Mouse (Mus musculus): ENCODE results near the gene Nfix. TPM values are rescaled to one million over a fixed set of nuclear protein-coding genes. Genes with fewer than 3 reads are reported as not detected.
"Not testable (repeated sequence)": the region's sequence is repeated elsewhere in the genome, so short reads cannot be mapped to it uniquely, and the experiment has no call there.

Nfix gene
- polyA plus RNA-seq, 1 experiment from 2014 or later = 28.7 TPM

DNA sequence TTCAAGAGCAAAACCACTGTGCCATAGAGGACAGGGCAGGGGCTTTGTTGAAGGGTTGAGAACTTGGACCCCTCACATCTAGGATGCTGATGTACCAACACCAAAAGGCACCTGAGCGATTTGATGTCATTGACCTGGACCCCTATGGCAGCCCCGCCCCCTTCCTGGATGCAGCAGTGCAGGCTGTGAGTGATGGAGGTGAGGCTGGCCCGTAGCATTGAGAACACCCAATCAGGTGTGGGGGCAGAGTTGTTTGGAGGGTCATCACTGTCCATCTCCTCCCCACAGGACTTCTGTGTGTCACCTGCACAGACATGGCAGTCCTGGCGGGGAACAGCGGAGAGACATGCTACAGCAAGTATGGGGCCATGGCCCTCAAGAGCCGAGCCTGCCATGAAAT, 105.0 kb downstream of the Nfix start:
- no peaks in the 10 kb centered on the region for H3K9me3 ChIP-seq
- peaks cover 51% of the 10 kb centered on the region for H3K36me3 ChIP-seq
- no peaks in the 10 kb centered on the region for H3K27me3 ChIP-seq (replicated peaks)
- H3K27ac ChIP-seq = no peak overlapping the region
- H3K4me2 ChIP-seq = no peak overlapping the region
- peaks cover 8% of the 10 kb centered on the region; the same call in 1 of the 2 replicates for H3K4me1 ChIP-seq
- WGBS = 82% methylated on average over 6 of the region's 6 CpGs
- H3K4me3 ChIP-seq (replicated peaks) = no peak overlapping the region
- no peak overlapping the region for H3K9ac ChIP-seq
- ATAC-seq (ENCODE audit: insufficient read depth, low FRiP score, low read depth) = no peak

DNA sequence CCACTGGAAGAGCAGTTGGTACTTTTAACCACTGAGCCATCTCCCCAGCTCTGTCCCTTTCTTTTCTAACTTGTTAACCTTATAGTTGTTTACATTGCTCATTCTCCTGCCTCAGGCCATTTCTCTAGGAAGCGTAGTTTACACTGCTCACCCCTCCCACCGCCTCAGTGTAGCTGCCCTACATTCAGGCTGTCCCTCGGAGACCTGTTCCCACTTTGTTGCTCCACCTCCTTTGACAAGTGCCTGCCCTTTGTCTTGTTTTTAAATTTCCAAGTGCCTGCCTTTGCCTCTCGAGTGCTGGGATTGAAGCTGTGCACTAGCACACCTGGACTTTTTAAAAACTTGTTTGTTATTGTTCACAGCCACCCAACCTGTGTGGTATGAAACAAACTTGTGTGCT, 106.8 kb downstream of the Nfix start:
- Histone ChIP-seq H3K4me3 (replicated peaks) (no peak overlapping the region), H3K4me2 (no peak overlapping the region), H3K27me3 (replicated peaks) (no peaks in the 10 kb centered on the region), H3K9ac (no peak overlapping the region), H3K9me3 (no peaks in the 10 kb centered on the region), H3K4me1 (peaks cover 19% of the 10 kb centered on the region), H3K36me3 (peaks cover 40% of the 10 kb centered on the region), H3K27ac (no peak overlapping the region)
- WGBS = 63% methylated on average over 4 of the region's 4 CpGs
- ATAC-seq (ENCODE audit: insufficient read depth, low FRiP score, low read depth) = no peak

DNA sequence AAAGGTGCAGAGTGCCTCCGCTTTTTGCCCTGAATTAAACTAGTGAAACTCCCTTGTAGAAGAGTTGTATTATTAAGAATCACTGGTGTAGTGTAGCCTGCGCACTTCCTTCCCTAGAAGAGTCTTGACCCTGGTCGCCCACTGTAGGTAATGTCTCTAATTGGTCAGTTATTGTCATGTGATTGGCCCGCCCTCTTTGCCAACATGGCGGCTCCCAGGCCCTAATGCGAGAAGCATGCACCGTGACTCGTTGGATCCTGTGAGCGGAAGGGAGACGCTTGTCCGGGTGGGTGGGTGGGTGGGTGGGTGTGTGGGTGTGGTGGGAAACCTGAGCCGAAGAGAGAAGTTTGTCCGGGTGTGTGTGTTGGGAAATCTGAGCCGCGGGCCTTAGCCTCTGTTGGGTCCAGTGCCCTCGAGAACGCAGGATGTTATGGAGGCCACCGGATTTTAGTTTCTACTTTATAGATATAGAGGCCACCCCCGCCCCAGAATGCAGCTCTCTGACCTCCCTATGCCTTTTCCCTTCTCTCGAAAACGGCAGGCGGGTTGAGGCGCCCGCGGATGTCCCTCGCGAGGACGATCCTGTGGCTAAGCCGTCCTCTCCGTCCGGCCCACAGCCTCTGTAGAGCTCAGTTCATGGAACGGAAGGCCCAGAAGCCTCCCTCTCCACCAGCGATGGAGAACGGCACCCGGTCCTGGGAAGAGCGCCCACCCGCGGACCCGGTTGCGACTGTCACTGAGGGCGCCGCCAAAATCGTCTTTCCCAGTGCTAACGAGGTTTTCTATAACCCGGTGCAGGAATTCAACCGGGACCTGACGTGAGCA, 110.8 kb downstream of the Nfix start:
- under 1% methylated on average over 46 of the region's 47 CpGs for WGBS
- Histone ChIP-seq H3K27me3 (replicated peaks) (no peaks in the 10 kb centered on the region), H3K27ac (peak overlapping the region; percentile 68), H3K36me3 (peaks cover 18% of the 10 kb centered on the region; the same call in 1 of the 2 replicates), H3K9me3 (no peaks in the 10 kb centered on the region), H3K4me2 (peak overlapping the region; percentile 88), H3K9ac (peak overlapping the region; percentile 80), H3K4me3 (replicated peaks) (peak overlapping the region; percentile 92), H3K4me1 (peaks cover 40% of the 10 kb centered on the region)
- peak; percentile 86 for ATAC-seq (ENCODE audit: insufficient read depth, low FRiP score, low read depth)

DNA sequence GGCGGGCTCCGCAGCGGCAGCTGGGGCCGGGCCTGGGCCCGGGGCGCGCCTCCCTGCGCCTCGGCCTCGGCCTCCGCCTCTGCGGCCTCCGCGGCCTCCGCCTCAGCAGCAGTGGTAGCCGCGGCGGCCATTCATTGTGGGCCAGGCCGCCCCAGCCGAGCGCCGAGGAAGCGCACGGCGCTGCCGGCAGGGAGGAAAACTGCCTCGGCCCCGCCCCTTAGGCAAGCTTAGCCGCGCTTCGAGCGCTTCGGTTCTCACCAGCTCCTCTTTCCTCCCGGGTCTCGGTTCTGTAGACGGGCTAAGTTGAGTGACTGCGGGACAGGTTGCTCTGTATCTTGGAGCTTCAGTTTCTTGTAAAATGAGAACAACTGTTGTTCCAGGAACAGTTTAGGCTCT, 112.4 kb downstream of the Nfix start, which contains the start of gene Nacc1:
TSS of gene Nacc1 (minus strand) at position 158 of the 396 bp plus-strand sequence.
- Histone ChIP-seq H3K4me3 (replicated peaks) (peak within 1 kb of the TSS; percentile 100), H3K4me1 (peaks cover 40% of the 10 kb centered on the region), H3K4me2 (peak within 1 kb of the TSS; percentile 81), H3K9me3 (no peaks in the 10 kb centered on the region), H3K27ac (peak within 1 kb of the TSS; percentile 94), H3K27me3 (replicated peaks) (no peaks in the 10 kb centered on the region), H3K36me3 (peaks cover 12% of the 10 kb centered on the region; the same call in 1 of the 2 replicates), H3K9ac (peak within 1 kb of the TSS; percentile 100)
- under 1% methylated on average over 24 of the region's 37 CpGs for WGBS
- ATAC-seq (ENCODE audit: insufficient read depth, low FRiP score, low read depth) = peak; percentile 85

DNA sequence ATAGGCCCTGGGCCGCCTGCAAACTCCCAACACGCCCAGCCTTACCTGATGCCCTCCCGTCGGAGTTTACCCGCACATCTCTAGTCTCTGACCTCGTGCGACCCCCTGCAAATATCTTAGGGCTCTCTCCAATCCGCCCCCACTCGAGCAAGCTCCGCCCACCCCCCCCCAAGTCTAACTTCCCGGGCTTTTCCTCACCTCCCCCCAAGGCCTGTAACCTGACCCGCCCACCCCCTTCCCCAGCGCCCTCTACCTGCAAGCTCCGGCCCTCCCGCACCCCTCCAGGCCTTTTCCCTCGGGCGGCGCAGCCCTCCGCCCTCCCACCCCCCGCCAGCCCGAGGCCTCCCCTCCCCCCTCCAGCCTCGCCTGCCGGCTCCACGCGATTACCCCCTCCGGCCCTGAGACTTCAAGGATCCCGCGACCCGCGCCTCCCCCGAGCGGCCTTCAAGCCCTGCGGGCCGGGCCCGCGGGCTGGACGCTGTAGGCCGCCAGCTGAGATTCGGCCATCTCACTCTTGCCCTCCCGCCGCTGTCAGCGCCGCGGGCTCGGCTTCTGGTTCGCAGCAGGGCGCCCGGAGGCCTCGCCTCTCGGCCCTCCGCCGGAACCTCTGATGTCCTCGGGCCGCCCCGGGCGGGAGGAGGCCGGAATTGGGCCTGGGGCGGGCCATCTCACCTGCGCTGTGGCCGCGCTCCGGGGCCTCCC, 113.0 kb downstream of the Nfix start:
- Histone ChIP-seq H3K4me1 (peaks cover 40% of the 10 kb centered on the region), H3K36me3 (0 out of 2 replicates have a peak, but pooled peaks cover 14% of the 10 kb centered on the region), H3K4me2 (peak overlapping the region; percentile 81), H3K27ac (peak overlapping the region; percentile 94), H3K9ac (peak overlapping the region; percentile 100), H3K4me3 (replicated peaks) (peak overlapping the region; percentile 100), H3K27me3 (replicated peaks) (no peaks in the 10 kb centered on the region), H3K9me3 (no peaks in the 10 kb centered on the region)
- under 1% methylated on average over 57 of the region's 62 CpGs for WGBS
- ATAC-seq (ENCODE audit: insufficient read depth, low FRiP score, low read depth) = peak; percentile 24

DNA sequence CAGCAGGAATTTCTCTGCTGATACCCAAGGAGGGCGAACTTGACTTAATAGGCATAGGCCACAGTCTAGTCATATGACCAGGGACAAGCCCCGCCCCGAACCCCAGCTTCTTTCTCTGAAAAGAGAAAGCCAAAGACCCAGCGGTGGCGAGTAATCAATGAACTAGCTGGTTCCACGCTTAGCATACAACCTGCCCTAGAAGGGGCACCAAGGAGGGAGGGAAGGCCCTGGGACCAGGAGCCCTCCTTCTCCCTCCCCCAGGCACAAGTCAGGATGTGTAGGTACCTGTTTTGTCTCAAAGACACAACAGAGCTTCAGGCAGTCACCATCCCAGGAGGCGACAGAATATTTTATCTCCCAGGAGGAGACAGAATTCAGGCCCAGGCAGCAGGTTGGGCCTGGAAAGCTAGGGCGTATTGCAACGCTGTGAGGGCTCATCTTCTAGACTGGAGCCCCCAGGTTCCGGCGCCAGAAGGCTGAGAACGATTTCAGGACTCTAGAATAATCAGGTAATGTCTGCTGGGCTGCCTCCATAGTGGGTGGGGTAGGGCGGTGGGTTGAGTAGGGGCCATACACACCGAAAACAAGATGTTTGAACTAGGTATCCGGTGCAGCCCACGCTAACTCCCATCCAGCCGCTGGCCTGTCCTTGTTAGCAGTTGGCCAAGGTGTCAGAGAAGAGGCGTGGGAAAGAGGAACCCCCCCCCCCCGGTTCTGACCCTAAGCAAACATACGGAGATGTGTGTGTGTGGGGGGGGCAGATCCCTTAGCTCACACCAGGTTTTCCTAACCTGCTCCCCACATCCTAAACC, 113.7 kb downstream of the Nfix start, which contains the start of gene Trmt1:
TSS of gene Trmt1 (plus strand) at position 117 of the 812 bp plus-strand sequence.
- Histone ChIP-seq H3K4me3 (replicated peaks) (peak within 1 kb of the TSS; percentile 100), H3K4me2 (peak within 1 kb of the TSS; percentile 81), H3K9me3 (no peaks in the 10 kb centered on the region), H3K27ac (peak within 1 kb of the TSS; percentile 94), H3K27me3 (replicated peaks) (no peaks in the 10 kb centered on the region), H3K4me1 (peaks cover 40% of the 10 kb centered on the region), H3K36me3 (0 out of 2 replicates have a peak, but pooled peaks cover 13% of the 10 kb centered on the region), H3K9ac (peak within 1 kb of the TSS; percentile 100)
- WGBS = 7% methylated on average over 20 of the region's 20 CpGs
- no peak; the same call in 1 of the 2 replicates for ATAC-seq (ENCODE audit: insufficient read depth, low FRiP score, low read depth)

DNA sequence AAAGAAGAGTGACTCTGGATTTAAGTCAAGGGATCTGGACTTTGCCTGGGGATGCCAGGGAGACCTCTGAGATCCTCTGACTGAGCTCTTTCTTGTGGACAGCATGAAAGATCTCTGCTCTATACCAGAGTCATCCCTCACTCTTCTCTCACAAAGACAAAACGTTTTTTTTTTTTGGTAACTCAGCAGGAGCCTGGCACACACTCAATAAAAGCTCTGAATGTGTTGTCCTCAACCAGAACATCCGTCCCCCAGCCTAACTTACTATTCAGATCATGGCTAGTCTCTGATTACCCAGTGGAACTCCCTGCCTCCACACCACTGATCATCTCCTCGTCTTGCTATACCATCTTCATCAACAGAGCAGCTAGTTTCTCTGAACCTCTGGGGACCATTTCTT, 115.6 kb downstream of the Nfix start:
- Histone ChIP-seq H3K36me3 (0 out of 2 replicates have a peak, but pooled peaks cover 9% of the 10 kb centered on the region), H3K9ac (no peak overlapping the region), H3K27ac (no peak overlapping the region), H3K27me3 (replicated peaks) (no peaks in the 10 kb centered on the region), H3K4me3 (replicated peaks) (no peak overlapping the region), H3K4me1 (peaks cover 27% of the 10 kb centered on the region), H3K9me3 (no peaks in the 10 kb centered on the region), H3K4me2 (no peak overlapping the region)
- no peak for ATAC-seq (ENCODE audit: insufficient read depth, low FRiP score, low read depth)
- 58% methylated on average over 3 of the region's 3 CpGs for WGBS

DNA sequence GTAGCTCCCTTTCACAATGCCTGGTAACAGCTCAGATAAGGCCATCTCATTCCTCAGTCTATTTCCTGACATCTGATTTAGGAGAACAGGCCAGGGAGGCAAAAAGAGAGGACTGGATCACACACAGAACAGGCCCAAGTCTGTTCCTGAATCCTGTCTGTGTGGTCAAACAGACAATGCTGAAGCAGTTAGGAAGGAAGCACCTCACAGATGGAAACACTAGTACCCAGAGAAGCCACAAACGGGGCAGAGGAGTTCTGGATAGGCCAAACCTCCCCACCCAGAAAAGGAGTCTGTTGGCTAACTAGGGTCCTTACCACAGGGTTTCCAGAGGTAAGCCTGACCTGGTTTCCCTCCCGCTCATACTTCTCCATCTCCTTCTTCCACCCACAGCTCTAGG, 117.9 kb downstream of the Nfix start:
- no peak overlapping the region for H3K9ac ChIP-seq
- H3K4me3 ChIP-seq (replicated peaks) = no peak overlapping the region
- no peaks in the 10 kb centered on the region for H3K27me3 ChIP-seq (replicated peaks)
- H3K9me3 ChIP-seq = no peaks in the 10 kb centered on the region
- H3K36me3 ChIP-seq = 0 out of 2 replicates have a peak, but pooled peaks cover 9% of the 10 kb centered on the region
- ATAC-seq (ENCODE audit: insufficient read depth, low FRiP score, low read depth) = no peak
- H3K4me1 ChIP-seq = peaks cover 18% of the 10 kb centered on the region
- 86% methylated on average over 2 of the region's 2 CpGs for WGBS
- H3K27ac ChIP-seq = no peak overlapping the region
- no peak overlapping the region for H3K4me2 ChIP-seq

DNA sequence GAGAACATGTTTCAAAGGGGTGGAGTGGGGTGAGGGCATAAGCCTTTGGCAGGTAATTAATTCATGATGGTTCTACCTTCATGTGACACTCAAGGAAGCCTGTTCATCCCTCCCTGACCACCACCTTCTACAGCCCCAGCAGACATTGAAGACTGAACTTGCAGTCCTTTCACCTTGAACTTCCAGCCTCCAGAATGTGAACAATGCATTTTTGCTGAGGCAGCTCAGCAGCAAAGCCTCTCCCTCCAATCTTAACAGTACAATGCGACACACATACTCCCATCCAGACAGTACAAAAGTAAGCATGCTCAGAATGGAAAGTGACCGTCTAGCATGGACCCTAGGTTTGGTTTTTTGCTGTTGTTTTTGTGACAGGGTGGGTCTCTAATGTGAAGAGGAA, 118.7 kb downstream of the Nfix start:
- no peak for ATAC-seq (ENCODE audit: insufficient read depth, low FRiP score, low read depth)
- WGBS = 68% methylated on average over 2 of the region's 2 CpGs
- H3K4me2 ChIP-seq = no peak overlapping the region
- H3K27me3 ChIP-seq (replicated peaks) = no peaks in the 10 kb centered on the region
- H3K9ac ChIP-seq = no peak overlapping the region
- no peaks in the 10 kb centered on the region for H3K9me3 ChIP-seq
- H3K4me1 ChIP-seq = peaks cover 15% of the 10 kb centered on the region
- H3K36me3 ChIP-seq = 0 out of 2 replicates have a peak, but pooled peaks cover 9% of the 10 kb centered on the region
- no peak overlapping the region for H3K4me3 ChIP-seq (replicated peaks)
- no peak overlapping the region for H3K27ac ChIP-seq

DNA sequence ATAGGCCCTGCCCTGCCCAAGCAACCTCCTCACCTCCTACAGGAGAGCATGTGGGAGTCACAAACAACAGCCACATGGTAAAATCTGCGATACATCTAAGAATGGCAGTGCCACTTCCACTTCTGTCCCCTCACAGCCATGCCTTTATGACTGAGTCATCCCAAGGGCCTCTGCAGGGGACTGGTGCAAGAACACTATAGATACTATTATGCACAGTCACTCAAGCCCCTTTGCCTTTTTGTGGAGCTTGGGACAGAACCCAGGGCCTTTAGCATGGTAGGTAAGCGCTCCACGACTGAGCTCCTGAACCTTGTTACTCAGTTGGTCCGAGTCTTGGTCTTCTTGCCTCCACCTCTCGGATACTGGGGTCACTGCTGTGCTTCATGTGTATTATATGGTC, 122.8 kb downstream of the Nfix start:
- Histone ChIP-seq H3K36me3 (peaks cover 22% of the 10 kb centered on the region), H3K27ac (no peak overlapping the region), H3K9ac (no peak overlapping the region), H3K4me2 (no peak overlapping the region), H3K27me3 (replicated peaks) (no peaks in the 10 kb centered on the region), H3K9me3 (no peaks in the 10 kb centered on the region), H3K4me3 (replicated peaks) (no peak overlapping the region), H3K4me1 (no peaks in the 10 kb centered on the region)
- 93% methylated on average over 5 of the region's 5 CpGs for WGBS
- no peak for ATAC-seq (ENCODE audit: insufficient read depth, low FRiP score, low read depth)

DNA sequence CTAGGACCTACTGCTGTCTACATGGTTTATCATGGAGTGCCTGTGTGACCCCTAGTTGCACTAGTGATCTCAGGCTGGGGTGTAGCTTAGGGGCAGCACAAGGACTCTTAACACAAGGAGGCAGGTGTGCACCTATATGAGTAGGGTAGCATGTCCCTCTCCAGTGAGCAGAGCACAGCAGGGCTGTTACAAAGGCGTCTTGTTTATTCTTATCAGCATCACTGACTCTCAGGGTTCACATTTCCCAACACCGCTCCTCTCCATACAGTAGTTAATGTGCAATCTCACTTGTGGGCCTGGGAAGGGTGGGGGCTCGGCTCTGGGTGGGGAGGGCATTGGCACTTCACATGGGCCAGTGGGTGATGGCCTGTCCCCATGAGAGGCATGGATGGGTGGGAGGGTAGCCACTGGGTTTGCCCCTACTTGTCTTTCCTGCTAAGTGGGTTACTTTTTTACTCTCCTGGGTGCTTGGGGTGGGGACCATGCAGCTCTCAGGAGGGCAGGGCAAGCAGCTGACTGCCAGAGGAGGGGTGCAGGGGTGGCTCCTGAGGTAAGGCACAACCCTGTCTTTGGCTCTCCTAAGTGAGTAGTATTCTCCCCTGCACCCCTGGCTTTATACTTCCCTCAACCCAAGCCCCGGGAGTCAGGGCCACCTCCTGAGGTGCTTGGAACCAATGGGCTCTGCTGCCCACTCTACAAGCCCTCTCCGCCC, 129.7 kb downstream of the Nfix start:
- peak; percentile 15; the same call in 1 of the 2 replicates for ATAC-seq (ENCODE audit: insufficient read depth, low FRiP score, low read depth)

More for the DNA sequence above, 129.7 kb downstream of the Nfix start:
- peaks cover 29% of the 10 kb centered on the region for H3K36me3 ChIP-seq
- not testable (repeated sequence) for H3K27me3 ChIP-seq (replicated peaks); H3K9me3 ChIP-seq; H3K9ac ChIP-seq; H3K4me1 ChIP-seq; H3K4me3 ChIP-seq (replicated peaks); H3K4me2 ChIP-seq
- WGBS = 78% methylated on average over 5 of the region's 5 CpGs
- H3K27ac ChIP-seq = peak overlapping the region; percentile 44; the same call in 1 of the 2 replicates
